Comparison of ENCODE assay signal across 8 mouse cellular contexts in genomic region chr17:29246602-29247001, GRCm38 (mm10). TPM values are rescaled to one million over a fixed set of nuclear protein-coding genes. Genes with fewer than 3 reads are reported as not detected.
A peak's percentile ranks its signal among the peaks of the same experiment; 100 is the strongest.
DNase-seq lines count a peak whose midpoint lies in the region; ATAC-seq and TF ChIP-seq lines count a peak whose summit lies in the region.

No protein-coding gene starts in this region.

- peak overlapping the region; percentile 7; the same call in 1 of the 2 replicates for H3K27ac ChIP-seq in heart, embryonic 16.5 days (ENCODE audit: low read length)
- H3K27ac ChIP-seq in lung, embryonic 14.5 days (ENCODE audit: low read depth) = no peak overlapping the region
- H3K27ac ChIP-seq in olfactory bulb, adult 2 months (ENCODE audit: insufficient read depth, low read depth, low read length) = peak overlapping the region; percentile 39; the same call in 1 of the 2 replicates

- peaks cover 52% of the 10 kb centered on the region for H3K4me1 ChIP-seq in heart, embryonic 16.5 days (ENCODE audit: control insufficient read depth, insufficient read depth, low read length)
- peaks cover 14% of the 10 kb centered on the region for H3K4me1 ChIP-seq in lung, embryonic 14.5 days (ENCODE audit: insufficient read depth)
- peaks cover 68% of the 10 kb centered on the region for H3K4me1 ChIP-seq in olfactory bulb, adult 2 months (ENCODE audit: control insufficient read depth, insufficient read depth, low read length)

- peak; percentile 96 for TF ChIP-seq CTCF in lung, embryonic 14.5 days (IDR thresholded peaks at IDR 0.05; ENCODE audit: low read depth)
- TF ChIP-seq CTCF in olfactory bulb, adult 2 months (IDR thresholded peaks at IDR 0.05; ENCODE audit: insufficient read depth, low read depth, low read length) = no peak

- peak; percentile 48 to 79 for DNase-seq in left cerebral cortex, postnatal 14 days (ENCODE audit: low spot score in 2 of 2)
- DNase-seq in left cerebral cortex, postnatal 4 days = no peak
- DNase-seq in MN1 (ENCODE audit: low spot score) = peak; percentile 94
- peak; percentile 63 to 69 for DNase-seq in cerebellum, postnatal 14 days
- DNase-seq in lung, embryonic 14.5 days = peak; percentile 96
- DNase-seq in spleen, postnatal 10 days (ENCODE audit: low spot score in 2 of 2) = no peak

- H3K4me3 ChIP-seq in heart, embryonic 16.5 days (ENCODE audit: low read length) = no peak overlapping the region
- no peak overlapping the region for H3K4me3 ChIP-seq in lung, embryonic 14.5 days (ENCODE audit: low read depth, low read length)
- no peak overlapping the region for H3K4me3 ChIP-seq in olfactory bulb, adult 2 months (ENCODE audit: insufficient read depth, low read depth, low read length)

- WGBS in heart, embryonic 16.5 days = 28% methylated on average over 5 of the region's 5 CpGs
- 22% methylated on average over 5 of the region's 5 CpGs for WGBS in lung, embryonic 14.5 days
- 18% methylated on average over 5 of the region's 5 CpGs for WGBS in olfactory bulb, adult 2 months

- H3K9me3 ChIP-seq in heart, embryonic 16.5 days (replicated peaks; ENCODE audit: control insufficient read depth, low read length) = no peaks in the 10 kb centered on the region
- H3K9me3 ChIP-seq in lung, embryonic 14.5 days (ENCODE audit: low read depth, low read length) = no peaks in the 10 kb centered on the region

- no peak overlapping the region for H3K4me2 ChIP-seq in heart, embryonic 16.5 days (ENCODE audit: low read depth, low read length)
- H3K4me2 ChIP-seq in lung, embryonic 14.5 days = no peak overlapping the region

- no peak overlapping the region for H3K9ac ChIP-seq in heart, embryonic 16.5 days (ENCODE audit: low read length)
- no peak overlapping the region for H3K9ac ChIP-seq in lung, embryonic 14.5 days

- TF ChIP-seq POLR2A in olfactory bulb, adult 2 months (IDR thresholded peaks at IDR 0.05; ENCODE audit: insufficient read depth, low read depth, low read length) = no peak

- H3K27me3 ChIP-seq in heart, embryonic 16.5 days (ENCODE audit: control insufficient read depth, insufficient read depth, low read length) = no peaks in the 10 kb centered on the region; the same call in 1 of the 2 replicates
- no peaks in the 10 kb centered on the region for H3K27me3 ChIP-seq in lung, embryonic 14.5 days (ENCODE audit: insufficient read depth, low read length)

- intact Hi-C loops in left cerebral cortex, postnatal 14 days (cut with DNase I) = loop anchor here (2.0 kb wide), 1 partner anchor 198 kb away; no protein-coding TSS in a partner anchor
- intact Hi-C loops in left cerebral cortex, postnatal 4 days (cut with DNase I) = loop anchor here (5.0 kb wide), 1 partner anchor 199 kb away; no protein-coding TSS in a partner anchor

- 0 out of 2 replicates have a peak, but pooled peaks have one; percentile 11 for ATAC-seq in heart, embryonic 16.5 days (replicated peaks; ENCODE audit: extremely low read depth, insufficient read depth, low FRiP score)
- ATAC-seq in lung, embryonic 14.5 days (ENCODE audit: insufficient read depth) = peak; percentile 67

- no peaks in the 10 kb centered on the region for H3K36me3 ChIP-seq in heart, embryonic 16.5 days (ENCODE audit: control insufficient read depth, insufficient read depth)
- peaks cover 31% of the 10 kb centered on the region for H3K36me3 ChIP-seq in lung, embryonic 14.5 days (ENCODE audit: insufficient read depth)

RNA-seq across cellular contexts. Expression of gene Cpne5, which starts 8.6 kb away (rescaled TPM):
- total RNA-seq in left cerebral cortex, postnatal 14 days (2021) = 10 to 100 TPM; 82.0 to 86.5 TPM
- 10 to 100 TPM; 67.9 to 81.9 TPM for total RNA-seq in left cerebral cortex, postnatal 4 days (2021)
- polyA plus RNA-seq in heart, embryonic 16.5 days (2015; fragmentation: Nextera tagmentation; extraction: Ambion mirVana) = 13.3 and 14.1 TPM in 2 replicates
- polyA plus RNA-seq in lung, embryonic 14.5 days (2014; fragmentation: Nextera tagmentation; extraction: Ambion mirVana) = 6.7 and 6.9 TPM in 2 replicates
- not detected in 2 replicates for polyA plus RNA-seq in olfactory bulb, adult 2 months (2012; ENCODE audit: insufficient read depth, insufficient read length, low replicate concordance, missing spikeins)

RNA-seq across cellular contexts. Expression of gene Ppil1, which starts 17.4 kb away (rescaled TPM):
- total RNA-seq in left cerebral cortex, postnatal 14 days (2021) = 10 to 100 TPM; 17.8 to 17.9 TPM
- total RNA-seq in left cerebral cortex, postnatal 4 days (2021) = 10 to 100 TPM; 35.1 to 40.5 TPM
- polyA plus RNA-seq in heart, embryonic 16.5 days (2015; fragmentation: Nextera tagmentation; extraction: Ambion mirVana) = 101 and 104 TPM in 2 replicates
- polyA plus RNA-seq in lung, embryonic 14.5 days (2014; fragmentation: Nextera tagmentation; extraction: Ambion mirVana) = 158 and 162 TPM in 2 replicates
- not detected in 2 replicates for polyA plus RNA-seq in olfactory bulb, adult 2 months (2012; ENCODE audit: insufficient read depth, insufficient read length, low replicate concordance, missing spikeins)

RNA-seq across cellular contexts. Expression of gene BC004004, which starts 22.0 kb away (rescaled TPM):
- 100 to 1,000 TPM in 1 of 2 experiments, 10 to 100 TPM in 1; 87.5 to 103 TPM for total RNA-seq in left cerebral cortex, postnatal 14 days (2021)
- 100 to 1,000 TPM; 102 to 107 TPM for total RNA-seq in left cerebral cortex, postnatal 4 days (2021)
- polyA plus RNA-seq in heart, embryonic 16.5 days (2015; fragmentation: Nextera tagmentation; extraction: Ambion mirVana) = 95.4 and 96.8 TPM in 2 replicates
- 68.9 and 71.1 TPM in 2 replicates for polyA plus RNA-seq in lung, embryonic 14.5 days (2014; fragmentation: Nextera tagmentation; extraction: Ambion mirVana)
- not detected in 2 replicates for polyA plus RNA-seq in olfactory bulb, adult 2 months (2012; ENCODE audit: insufficient read depth, insufficient read length, low replicate concordance, missing spikeins)

Comparison
In these comparisons a context has a peak if more than half of its experiments do, and no peak if none do; other contexts are left out.
1. DNase-seq: peak in left cerebral cortex, postnatal 14 days (2 of 2), MN1 (single experiment), cerebellum, postnatal 14 days (2 of 2) and lung, embryonic 14.5 days (single experiment); none in left cerebral cortex, postnatal 4 days (single experiment) and spleen, postnatal 10 days (0 of 2).
2. RNA of gene BC004004, which starts 22.0 kb away (polyA plus RNA-seq): 95.4 to 96.8 TPM in heart, embryonic 16.5 days and 68.9 to 71.1 TPM in lung, embryonic 14.5 days; not detected in olfactory bulb, adult 2 months; every median in the first group is over 10 times any median in the second.